Mouse (Mus musculus) liver, embryonic 13.5 days (tissue): ENCODE results near the gene Adamtsl4. TPM values are rescaled to one million over a fixed set of nuclear protein-coding genes. Genes with fewer than 3 reads are reported as not detected.

Experiments
- ATAC-seq: fragments of 200-750 bp; cut with Nextera tagmentation; 2 replicates; pipeline ENCODE4 v1.8.0; 2017; ENCODE audit warnings: low read depth, mild to moderate bottlenecking, moderate number of reproducible peaks, moderate library complexity
- DNase-seq: peaks from one replicate; pipeline ENCODE4 v3.0.0; 2022
- H3K27ac ChIP-seq: fragments of 300-500 bp; sonication (generic); 2 replicates; pipeline ENCODE4 v1.5.1; 2015; ENCODE audit warnings: moderate library complexity, mild to moderate bottlenecking, inconsistent platforms
- H3K27me3 ChIP-seq: fragments of 300-500 bp; sonication (generic); 2 replicates; pipeline ENCODE4 v1.6.1; 2015; ENCODE audit warnings: mild to moderate bottlenecking, inconsistent platforms
- H3K36me3 ChIP-seq: fragments of 300-500 bp; sonication (generic); 2 replicates; pipeline ENCODE4 v1.6.1; 2015; ENCODE audit warnings: mild to moderate bottlenecking, inconsistent platforms
- H3K4me1 ChIP-seq: fragments of 300-500 bp; sonication (generic); replicated peaks from 2 replicates; pipeline ENCODE4 v1.6.1; 2015; ENCODE audit warnings: inconsistent platforms
- H3K4me2 ChIP-seq: fragments of 300-500 bp; sonication (generic); 2 replicates; pipeline ENCODE4 v1.6.1; 2015; ENCODE audit warnings: inconsistent platforms, mild to moderate bottlenecking, moderate library complexity
- H3K4me3 ChIP-seq: fragments of 300-500 bp; sonication (generic); replicated peaks from 2 replicates; pipeline ENCODE4 v1.5.1; 2015; ENCODE audit warnings: mild to moderate bottlenecking, inconsistent platforms
- H3K9ac ChIP-seq: fragments of 300-500 bp; sonication (generic); 2 replicates; pipeline ENCODE4 v1.6.1; 2015; ENCODE audit warnings: mild to moderate bottlenecking, inconsistent platforms
- H3K9me3 ChIP-seq: fragments of 300-500 bp; sonication (generic); replicated peaks from 2 replicates; pipeline ENCODE4 v1.6.1; 2016; ENCODE audit warnings: inconsistent platforms
- WGBS: fragments of 180-500 bp; shearing (Covaris S2); methylation state at CpG from one replicate; pipeline ENCODE4 v1.1.7; 2015; ENCODE audit not compliant: insufficient replicate concordance; 5-methylcytosine and 5-hydroxymethylcytosine counted together
- polyA plus RNA-seq: library from polyadenylated mRNA; unstranded; fragments of >200 nt; fragmentation: Nextera tagmentation; extraction: Ambion mirVana; gene quantifications from 2 replicates; pipeline ENCODE4 v1.2.1, GENCODE M21; 2015

Adamtsl4 gene
- polyA plus RNA-seq, 1 experiment from 2014 or later: 0.83 TPM

DNA sequence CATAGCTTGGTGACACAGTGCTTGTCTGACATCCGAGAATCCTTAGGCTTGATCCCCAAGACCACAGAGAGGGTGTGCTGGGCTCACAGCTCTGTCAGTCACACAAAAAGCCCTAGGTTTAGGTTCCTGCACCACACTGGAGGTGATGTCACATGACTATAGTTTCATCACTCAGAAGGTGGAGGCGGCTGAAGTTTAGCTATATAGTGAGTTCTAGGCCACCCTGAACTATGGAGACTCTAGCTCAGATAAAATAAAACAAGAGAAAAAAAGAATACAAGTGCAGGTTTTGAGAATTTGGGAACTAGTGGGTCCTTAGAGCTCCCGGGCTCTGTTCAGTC, 36.7 kb downstream of the Adamtsl4 start:
- ATAC-seq: no peak
- Histone ChIP-seq H3K36me3 (no peaks in the 10 kb centered on the region), H3K27ac (peak overlapping the region; percentile 31), H3K27me3 (no peaks in the 10 kb centered on the region), H3K4me1 (peaks cover 52% of the 10 kb centered on the region), H3K9ac (no peak overlapping the region), H3K9me3 (no peaks in the 10 kb centered on the region), H3K4me2 (no peak overlapping the region), H3K4me3 (no peak overlapping the region)
- no peak for DNase-seq
- WGBS: 73% methylated on average over 3 of the region's 3 CpGs

DNA sequence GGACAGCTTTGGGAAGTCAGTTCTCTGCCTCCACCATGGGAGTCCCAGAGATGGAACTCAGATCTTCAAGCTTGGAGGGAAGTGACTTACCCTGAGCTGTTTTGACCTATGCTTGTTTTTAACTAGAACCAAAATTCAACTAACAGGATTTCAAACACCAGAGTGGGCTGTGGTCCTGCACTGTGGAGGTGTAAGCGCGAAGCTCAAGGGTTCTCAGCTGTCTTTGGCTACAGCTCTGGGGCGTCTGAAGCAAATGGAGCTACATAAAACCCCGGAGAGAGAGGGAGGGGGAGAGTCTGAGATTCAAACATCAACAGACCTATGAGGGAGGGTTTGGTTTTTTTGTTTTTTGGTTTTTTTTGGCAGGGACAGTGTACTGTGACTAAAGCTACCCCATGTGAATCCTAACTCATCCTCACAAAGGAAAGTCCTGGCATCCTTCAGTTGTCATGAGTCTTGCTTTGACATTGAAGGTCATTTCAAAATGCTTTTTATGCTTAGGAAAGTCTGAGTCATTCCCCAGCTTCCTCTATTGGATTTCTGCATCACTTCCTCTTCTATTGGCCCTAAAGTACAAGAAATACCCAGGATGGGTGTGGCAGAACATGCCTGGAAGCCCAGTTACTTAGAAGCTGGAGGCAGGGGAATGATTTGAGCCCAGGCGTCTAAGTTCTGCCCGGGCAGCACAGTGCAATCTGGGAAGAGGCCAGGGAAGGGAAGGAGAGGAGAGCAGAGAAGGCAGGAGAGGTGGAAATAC, 37.3 kb downstream of the Adamtsl4 start:
- DNase-seq: no peak
- Histone ChIP-seq H3K9ac (no peak overlapping the region), H3K9me3 (no peaks in the 10 kb centered on the region), H3K4me3 (no peak overlapping the region), H3K4me2 (no peak overlapping the region), H3K27me3 (no peaks in the 10 kb centered on the region), H3K4me1 (peaks cover 55% of the 10 kb centered on the region), H3K36me3 (no peaks in the 10 kb centered on the region), H3K27ac (peak overlapping the region; percentile 31)
- WGBS: 48% methylated on average over 6 of the region's 6 CpGs
- no peak for ATAC-seq

DNA sequence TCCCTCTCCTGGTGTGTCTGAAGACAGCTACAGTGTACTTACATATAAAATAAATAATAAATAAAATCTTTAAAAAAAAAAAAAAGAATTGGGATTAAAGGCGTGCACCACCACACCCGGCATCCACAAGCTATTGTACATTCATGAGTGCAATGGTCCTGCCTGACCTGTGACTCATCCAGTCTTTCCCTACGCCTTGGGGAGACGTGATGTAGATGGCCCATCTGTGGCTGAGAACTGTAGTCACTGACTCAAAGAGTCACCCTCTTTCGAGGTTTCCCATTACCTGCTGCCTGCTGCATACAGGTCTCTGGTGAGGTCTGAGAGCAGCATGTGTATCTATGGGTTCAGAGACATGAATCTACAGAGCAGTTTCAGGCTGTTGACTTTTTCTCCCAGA, 39.7 kb downstream of the Adamtsl4 start:
- Histone ChIP-seq H3K27ac (no peak overlapping the region), H3K9ac (no peak overlapping the region), H3K4me3 (no peak overlapping the region), H3K9me3 (no peaks in the 10 kb centered on the region), H3K4me1 (peaks cover 61% of the 10 kb centered on the region), H3K36me3 (no peaks in the 10 kb centered on the region), H3K27me3 (no peaks in the 10 kb centered on the region), H3K4me2 (no peak overlapping the region)
- DNase-seq (no peak), ATAC-seq (no peak)
- WGBS: 85% methylated on average over 5 of the region's 5 CpGs

DNA sequence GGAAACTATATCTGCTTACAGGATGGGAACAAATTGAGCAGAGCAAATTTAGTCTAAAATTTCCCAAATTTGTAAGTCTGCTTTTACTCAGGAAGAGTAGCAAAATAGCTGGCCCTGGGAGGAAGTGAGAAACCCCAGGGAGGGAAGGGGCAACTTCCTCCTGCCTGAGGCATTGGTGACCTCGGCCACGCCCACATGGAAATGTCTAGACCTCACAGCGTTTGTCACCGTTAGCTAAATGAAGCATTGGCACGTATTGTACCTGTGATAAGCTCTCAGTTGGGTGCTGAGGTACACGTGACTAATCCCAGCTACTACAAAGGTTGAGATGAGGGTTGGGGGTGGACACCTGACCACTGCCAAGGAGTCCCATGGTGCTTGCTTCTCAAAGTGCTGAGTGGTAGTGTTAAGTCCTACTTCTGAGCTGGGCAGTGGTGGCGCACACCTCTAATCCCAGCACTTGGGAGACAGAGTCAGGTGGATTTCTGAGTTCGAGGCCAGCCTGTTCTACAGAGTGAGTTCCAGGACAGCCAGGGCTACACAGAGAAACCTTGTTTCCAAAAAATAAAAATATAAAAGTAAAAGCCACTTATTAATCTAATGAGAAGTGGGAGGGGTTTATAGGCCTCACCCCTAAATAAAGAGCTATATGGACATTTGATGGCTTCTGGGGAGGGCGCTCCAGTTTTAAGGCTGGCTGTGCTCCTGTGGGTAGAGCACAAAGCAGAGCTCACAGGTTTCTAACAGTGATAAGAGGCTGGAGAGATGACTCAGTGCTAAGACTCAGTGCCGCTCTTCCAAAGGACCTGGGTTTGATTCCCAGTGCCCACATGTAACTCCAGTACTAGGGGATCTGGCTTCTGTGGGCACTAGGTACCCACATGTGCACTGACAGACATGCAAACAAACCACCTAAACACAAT, 42.1 kb downstream of the Adamtsl4 start:
- 30% methylated on average over 10 of the region's 10 CpGs for WGBS
- no peak overlapping the region for H3K4me2 ChIP-seq
- peak; percentile 43 for DNase-seq
- no peak overlapping the region for H3K9ac ChIP-seq
- H3K4me3 ChIP-seq: no peak overlapping the region
- H3K36me3 ChIP-seq: no peaks in the 10 kb centered on the region
- ATAC-seq: peak; percentile 62
- peak overlapping the region; percentile 67 for H3K27ac ChIP-seq
- H3K4me1 ChIP-seq: peaks cover 50% of the 10 kb centered on the region
- H3K27me3 ChIP-seq: no peaks in the 10 kb centered on the region
- H3K9me3 ChIP-seq: no peaks in the 10 kb centered on the region

DNA sequence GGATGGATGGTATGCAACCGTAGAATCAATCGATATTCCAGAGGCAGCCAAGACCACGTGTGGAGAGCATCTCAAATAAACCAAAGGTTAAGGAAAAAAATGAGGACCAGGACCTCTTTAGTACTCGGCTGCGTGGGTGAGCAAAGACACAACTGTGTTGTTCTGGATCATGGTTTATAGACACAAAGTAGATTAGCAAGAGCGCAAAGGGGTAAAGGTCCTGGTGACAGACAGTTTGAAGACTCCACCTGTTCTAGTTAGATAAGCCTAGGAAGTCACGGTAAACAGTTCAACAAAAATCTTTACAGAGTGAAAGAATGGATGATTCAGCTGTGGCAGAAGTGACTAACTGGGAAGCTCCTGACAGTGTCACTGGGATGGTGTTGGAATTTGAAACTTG, 44.6 kb downstream of the Adamtsl4 start:
- peaks cover 66% of the 10 kb centered on the region for H3K4me1 ChIP-seq
- ATAC-seq (peak; percentile 72), DNase-seq (no peak)
- WGBS: 38% methylated on average over 7 of the region's 7 CpGs
- H3K36me3 ChIP-seq: peaks cover 14% of the 10 kb centered on the region
- no peak overlapping the region for H3K4me2 ChIP-seq
- H3K9ac ChIP-seq: no peak overlapping the region; the same call in 1 of the 2 replicates
- H3K27me3 ChIP-seq: no peaks in the 10 kb centered on the region
- H3K27ac ChIP-seq: peak overlapping the region; percentile 62
- H3K9me3 ChIP-seq: no peaks in the 10 kb centered on the region
- H3K4me3 ChIP-seq: no peak overlapping the region

DNA sequence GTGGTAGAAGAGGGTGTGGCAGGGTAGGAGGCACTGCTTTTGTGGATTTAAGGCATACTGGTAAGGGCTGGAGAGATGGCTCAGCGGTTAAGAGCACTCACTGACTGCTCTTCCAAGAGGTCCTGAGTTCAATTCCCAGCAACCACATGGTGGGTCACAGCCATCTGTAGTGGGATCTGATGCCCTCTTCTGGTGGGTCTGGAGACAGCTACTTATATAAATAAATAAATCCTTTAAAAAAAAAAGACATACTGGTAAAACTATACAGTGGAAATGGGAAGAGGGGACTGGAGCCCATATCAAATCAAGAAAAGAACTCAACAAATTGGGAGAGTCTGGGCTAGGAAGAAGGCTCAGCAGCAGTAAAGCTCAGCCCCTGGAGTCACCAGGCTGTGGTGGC, 48.0 kb downstream of the Adamtsl4 start:
- no peaks in the 10 kb centered on the region for H3K27me3 ChIP-seq
- 70% methylated on average over 1 of the region's 1 CpGs for WGBS
- no peaks in the 10 kb centered on the region for H3K9me3 ChIP-seq
- DNase-seq: no peak
- no peak for ATAC-seq
- H3K9ac ChIP-seq: no peak overlapping the region
- H3K4me3 ChIP-seq: no peak overlapping the region
- peaks cover 79% of the 10 kb centered on the region for H3K4me1 ChIP-seq
- H3K36me3 ChIP-seq: peaks cover 46% of the 10 kb centered on the region
- no peak overlapping the region for H3K27ac ChIP-seq
- H3K4me2 ChIP-seq: no peak overlapping the region

DNA sequence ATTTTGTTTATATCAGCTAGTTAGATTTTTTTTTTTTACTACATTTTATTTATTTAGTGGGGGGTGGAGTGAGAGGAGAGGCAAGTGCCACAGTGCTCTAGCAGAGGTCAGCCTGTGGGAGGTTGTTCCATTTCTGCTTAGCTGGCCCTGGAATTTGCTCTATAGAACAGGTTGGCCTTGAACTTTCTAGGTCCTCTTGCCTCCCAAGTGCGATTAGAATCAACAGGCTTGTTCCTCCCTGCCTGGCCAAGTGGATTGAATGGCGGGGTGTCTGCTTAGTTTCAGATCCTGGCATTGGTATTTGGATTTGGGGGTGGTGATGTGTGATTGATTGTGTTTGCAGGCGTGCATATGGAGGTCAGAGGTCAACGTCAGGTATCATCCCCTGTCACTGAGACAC, 51.6 kb downstream of the Adamtsl4 start:
- ATAC-seq: no peak
- no peak overlapping the region for H3K4me3 ChIP-seq
- no peaks in the 10 kb centered on the region for H3K9me3 ChIP-seq
- peak overlapping the region; percentile 68 for H3K27ac ChIP-seq
- peaks cover 53% of the 10 kb centered on the region for H3K4me1 ChIP-seq
- H3K36me3 ChIP-seq: peaks cover 82% of the 10 kb centered on the region
- no peak overlapping the region for H3K4me2 ChIP-seq
- H3K27me3 ChIP-seq: no peaks in the 10 kb centered on the region
- WGBS: 75% methylated on average over 4 of the region's 4 CpGs
- no peak for DNase-seq
- H3K9ac ChIP-seq: no peak overlapping the region

DNA sequence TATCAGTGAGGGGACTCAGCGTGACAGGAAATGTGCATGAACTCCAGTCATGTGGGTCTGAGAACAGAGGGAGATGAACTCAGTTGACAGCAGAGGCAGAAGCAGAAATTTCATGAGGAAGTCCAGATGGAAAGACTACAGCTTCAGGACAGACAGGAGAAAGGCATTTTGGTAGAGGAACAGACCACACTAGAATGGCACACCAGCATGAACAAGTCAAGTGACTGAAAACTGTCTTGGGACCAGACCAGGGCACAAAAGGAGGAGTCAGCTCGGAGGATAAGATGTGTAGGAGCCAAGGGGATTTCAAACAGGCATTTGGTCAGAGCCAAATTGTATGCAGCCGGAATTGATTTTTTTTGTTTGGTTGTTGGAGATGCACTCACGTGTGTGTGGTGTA, 52.1 kb downstream of the Adamtsl4 start:
- no peak overlapping the region for H3K4me3 ChIP-seq
- DNase-seq: no peak
- H3K27ac ChIP-seq: peak overlapping the region; percentile 68
- H3K9ac ChIP-seq: no peak overlapping the region
- WGBS: 68% methylated on average over 4 of the region's 4 CpGs
- peaks cover 86% of the 10 kb centered on the region for H3K36me3 ChIP-seq
- peaks cover 53% of the 10 kb centered on the region for H3K4me1 ChIP-seq
- no peaks in the 10 kb centered on the region for H3K9me3 ChIP-seq
- H3K4me2 ChIP-seq: no peak overlapping the region
- no peaks in the 10 kb centered on the region for H3K27me3 ChIP-seq
- ATAC-seq: no peak

DNA sequence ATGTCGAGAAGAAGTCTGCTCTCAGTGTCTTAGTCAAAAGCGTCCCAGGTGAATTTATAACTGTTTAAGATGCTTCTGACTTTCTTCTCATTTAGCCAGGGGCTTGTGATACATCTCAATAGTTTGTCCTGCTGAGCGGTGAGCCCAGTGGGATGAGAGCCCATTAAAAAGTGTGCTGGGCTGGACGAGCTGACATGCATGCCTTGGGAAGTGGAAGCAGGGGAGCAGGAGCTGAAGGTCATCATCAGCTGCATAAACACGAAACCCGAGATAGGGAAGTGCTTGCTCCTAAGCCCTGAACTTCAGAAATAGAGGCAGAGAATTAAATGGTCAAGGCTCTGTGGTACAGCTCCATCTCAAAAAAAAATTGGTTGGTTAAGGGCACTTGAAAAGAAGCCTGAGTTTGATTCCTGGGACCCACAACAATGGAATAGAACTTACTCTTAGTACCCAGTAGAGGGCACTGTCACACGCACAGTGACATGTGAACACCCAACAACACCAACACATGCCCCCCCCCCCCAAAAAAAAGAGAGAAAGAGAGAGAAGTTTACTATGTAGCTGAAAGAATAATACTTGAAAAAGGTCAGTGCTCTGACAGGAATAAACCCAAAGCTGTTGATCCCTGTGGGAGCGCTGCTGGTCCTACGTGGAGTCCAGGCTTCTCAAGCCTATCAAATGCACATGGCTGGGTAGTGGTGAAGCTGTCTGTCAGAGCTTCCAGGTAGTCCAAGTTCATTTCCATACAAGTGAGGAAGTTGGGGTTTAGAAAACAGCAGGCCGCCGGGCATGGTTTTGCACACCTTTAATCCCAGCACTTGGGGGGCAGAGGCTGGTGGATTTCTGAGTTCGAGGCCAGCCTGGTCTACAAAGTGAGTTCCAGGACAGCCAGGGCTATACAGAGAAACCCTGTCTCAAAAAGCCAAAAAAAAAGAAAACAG, 54.8 kb downstream of the Adamtsl4 start:
- no peak overlapping the region for H3K4me2 ChIP-seq
- H3K4me3 ChIP-seq: no peak overlapping the region
- DNase-seq (no peak), ATAC-seq (no peak)
- no peaks in the 10 kb centered on the region for H3K27me3 ChIP-seq
- 0 out of 2 replicates have a peak overlapping the region, but pooled peaks have one; percentile 7 for H3K9ac ChIP-seq
- H3K36me3 ChIP-seq: peaks cover 97% of the 10 kb centered on the region
- peaks cover 35% of the 10 kb centered on the region for H3K4me1 ChIP-seq
- H3K27ac ChIP-seq: peak overlapping the region; percentile 36; the same call in 1 of the 2 replicates
- H3K9me3 ChIP-seq: no peaks in the 10 kb centered on the region
- 80% methylated on average over 12 of the region's 12 CpGs for WGBS

DNA sequence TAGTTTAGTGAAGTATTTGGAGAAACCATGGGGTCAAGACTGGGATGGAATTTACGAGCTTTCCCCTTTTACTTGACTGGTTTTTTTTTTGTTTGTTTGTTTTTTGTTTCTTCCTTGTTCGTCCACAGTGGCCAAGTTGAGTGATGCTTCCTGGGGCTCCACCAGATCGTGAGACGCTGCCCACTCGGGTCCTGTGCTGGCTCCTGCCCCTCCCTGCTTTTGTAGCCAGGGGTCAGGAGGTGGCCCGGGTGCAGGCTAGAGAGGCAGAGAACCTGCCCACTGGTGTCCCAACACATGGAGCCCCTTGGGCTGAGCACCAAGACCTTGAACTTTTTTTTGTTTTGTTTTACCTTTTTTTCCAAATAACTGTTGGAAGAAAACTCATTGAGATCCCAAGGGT, 56.4 kb downstream of the Adamtsl4 start:
- Histone ChIP-seq H3K9ac (no peak overlapping the region), H3K27ac (no peak overlapping the region), H3K4me1 (peaks cover 35% of the 10 kb centered on the region), H3K4me3 (no peak overlapping the region), H3K9me3 (no peaks in the 10 kb centered on the region), H3K27me3 (no peaks in the 10 kb centered on the region), H3K36me3 (peaks cover 99% of the 10 kb centered on the region), H3K4me2 (no peak overlapping the region)
- ATAC-seq: no peak
- 77% methylated on average over 6 of the region's 6 CpGs for WGBS
- no peak for DNase-seq

DNA sequence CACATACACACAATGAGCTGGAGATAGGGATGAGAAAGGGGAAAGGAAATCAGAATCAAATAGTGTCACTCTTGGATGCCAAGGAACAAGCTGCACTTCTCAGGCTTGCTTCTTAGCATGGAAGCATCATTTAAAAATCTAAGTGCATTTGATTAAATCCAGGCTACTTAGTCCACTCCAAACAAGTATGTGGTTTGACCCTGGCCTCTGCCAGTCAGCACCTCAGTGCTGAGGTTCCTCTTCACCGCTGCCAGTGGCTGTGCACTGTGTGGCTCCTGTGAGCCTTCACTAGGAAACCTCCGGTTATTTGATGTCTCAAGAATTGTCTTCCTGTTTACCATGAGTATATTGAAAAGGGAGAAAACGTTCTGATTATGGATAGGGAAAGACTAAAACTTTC, 56.9 kb downstream of the Adamtsl4 start:
- DNase-seq (no peak), ATAC-seq (no peak)
- 75% methylated on average over 3 of the region's 3 CpGs for WGBS
- H3K9ac ChIP-seq: no peak overlapping the region
- H3K4me3 ChIP-seq: no peak overlapping the region
- H3K27ac ChIP-seq: no peak overlapping the region
- H3K4me1 ChIP-seq: peaks cover 37% of the 10 kb centered on the region
- H3K4me2 ChIP-seq: no peak overlapping the region
- peaks cover 97% of the 10 kb centered on the region for H3K36me3 ChIP-seq
- no peaks in the 10 kb centered on the region for H3K27me3 ChIP-seq
- no peaks in the 10 kb centered on the region for H3K9me3 ChIP-seq
